8 mouse cellular contexts compared by ENCODE assay signal in genomic region chr7:13035211-13035855, GRCm38 (mm10). TPM values are rescaled to one million over a fixed set of nuclear protein-coding genes. Genes with fewer than 3 reads are reported as not detected.
A peak's percentile ranks its signal among the peaks of the same experiment; 100 is the strongest.
DNase-seq lines count a peak whose midpoint lies in the region; ATAC-seq and TF ChIP-seq lines count a peak whose summit lies in the region.

No protein-coding gene starts in this region.

- peak overlapping the region; percentile 90 for H3K4me3 ChIP-seq in cerebellum, adult 2 months (replicated peaks; ENCODE audit: insufficient read depth, low read depth, low read length)
- H3K4me3 ChIP-seq in hindbrain, embryonic 14.5 days (replicated peaks; ENCODE audit: low read length), result peak overlapping the region; percentile 48; the same call in 1 of the 2 replicates
- H3K4me3 ChIP-seq in midbrain, embryonic 16.5 days (ENCODE audit: low read depth, low read length), result no peak overlapping the region; the same call in 1 of the 2 replicates

- no peak for TF ChIP-seq POLR2A in cerebellum, adult 2 months (IDR thresholded peaks at IDR 0.05; ENCODE audit: borderline replicate concordance, insufficient read depth, low read length)

- DNase-seq in cerebellum, adult 2 months, result peak in 1 of 2 experiments; percentile 48
- DNase-seq in cerebellum, postnatal 4 days (ENCODE audit: low spot score in 2 of 2), result no peak
- peak; percentile 24 for DNase-seq in lung, postnatal 10 days
- DNase-seq in lung, postnatal 4 days, result no peak
- DNase-seq in hindbrain, embryonic 14.5 days (ENCODE audit: low spot score), result no peak
- no peak for DNase-seq in adrenal gland, postnatal 4 days (ENCODE audit: low spot score in 2 of 2)
- DNase-seq in c-Kit-positive CD71-positive TER-119-positive erythroid progenitor cells, embryonic 14.5 days (ENCODE audit: low spot score), result no peak

- peaks cover 49% of the 10 kb centered on the region for H3K36me3 ChIP-seq in hindbrain, embryonic 14.5 days (replicated peaks; ENCODE audit: control insufficient read depth, insufficient read depth)
- H3K36me3 ChIP-seq in midbrain, embryonic 16.5 days (ENCODE audit: control insufficient read depth, insufficient read depth, low read length), result peaks cover 20% of the 10 kb centered on the region

- WGBS in cerebellum, adult 2 months, result 68% methylated on average over 17 of the region's 17 CpGs
- WGBS in hindbrain, embryonic 14.5 days, result 84% methylated on average over 17 of the region's 17 CpGs
- 83% methylated on average over 17 of the region's 17 CpGs for WGBS in midbrain, embryonic 16.5 days

- no peak for TF ChIP-seq CTCF in cerebellum, adult 2 months (IDR thresholded peaks at IDR 0.05; ENCODE audit: borderline replicate concordance, insufficient read depth, low read depth, low read length)

- peak overlapping the region; percentile 20; the same call in 1 of the 2 replicates for H3K9ac ChIP-seq in hindbrain, embryonic 14.5 days
- H3K9ac ChIP-seq in midbrain, embryonic 16.5 days (ENCODE audit: low read depth, low read length), result peak overlapping the region; percentile 72; the same call in 1 of the 2 replicates

- H3K27me3 ChIP-seq in cerebellum, adult 2 months (ENCODE audit: control insufficient read depth, insufficient read depth, low read length), result no peaks in the 10 kb centered on the region
- no peaks in the 10 kb centered on the region for H3K27me3 ChIP-seq in hindbrain, embryonic 14.5 days (ENCODE audit: control insufficient read depth, insufficient read depth, low read length)
- H3K27me3 ChIP-seq in midbrain, embryonic 16.5 days (ENCODE audit: control insufficient read depth, insufficient read depth, low read depth, low read length), result no peaks in the 10 kb centered on the region

- 0 out of 2 replicates have a peak overlapping the region, but pooled peaks have one; percentile 4 for H3K27ac ChIP-seq in cerebellum, adult 2 months (ENCODE audit: insufficient read depth, low read length)
- H3K27ac ChIP-seq in hindbrain, embryonic 14.5 days, result peak overlapping the region; percentile 93
- peak overlapping the region; percentile 91 for H3K27ac ChIP-seq in midbrain, embryonic 16.5 days (ENCODE audit: low read length)

- no peaks in the 10 kb centered on the region for H3K9me3 ChIP-seq in hindbrain, embryonic 14.5 days (ENCODE audit: control insufficient read depth, low read length)
- H3K9me3 ChIP-seq in midbrain, embryonic 16.5 days (replicated peaks; ENCODE audit: control insufficient read depth, low read length, poor library complexity, severe bottlenecking), result no peaks in the 10 kb centered on the region

- peaks cover 7% of the 10 kb centered on the region for H3K4me1 ChIP-seq in cerebellum, adult 2 months (ENCODE audit: control insufficient read depth, insufficient read depth, low read length)
- peaks cover 35% of the 10 kb centered on the region for H3K4me1 ChIP-seq in hindbrain, embryonic 14.5 days (replicated peaks; ENCODE audit: control insufficient read depth, insufficient read depth, low read length)
- H3K4me1 ChIP-seq in midbrain, embryonic 16.5 days (ENCODE audit: control insufficient read depth, insufficient read depth, low read length), result peaks cover 34% of the 10 kb centered on the region

- peak overlapping the region; percentile 75 for H3K4me2 ChIP-seq in hindbrain, embryonic 14.5 days (replicated peaks)
- H3K4me2 ChIP-seq in midbrain, embryonic 16.5 days (ENCODE audit: low read length), result peak overlapping the region; percentile 87

- ATAC-seq in hindbrain, embryonic 14.5 days (ENCODE audit: low FRiP score), result no peak; the same call in 1 of the 2 replicates
- ATAC-seq in midbrain, embryonic 16.5 days, result peak; percentile 0; the same call in 1 of the 2 replicates

RNA-seq across cellular contexts. Expression of gene Chmp2a, which starts 0.7 kb away (rescaled TPM):
- 258 and 264 TPM in 2 replicates for polyA plus RNA-seq in cerebellum, adult 2 months (2012; rRNA removed)
- 173 and 184 TPM in 2 replicates for polyA plus RNA-seq in hindbrain, embryonic 14.5 days (2014; fragmentation: Nextera tagmentation; extraction: Ambion mirVana)
- polyA plus RNA-seq in midbrain, embryonic 16.5 days (2015; fragmentation: Nextera tagmentation; extraction: Ambion mirVana), result 179 and 188 TPM in 2 replicates
- total RNA-seq in adrenal gland, postnatal 4 days (2021), result 100 to 1,000 TPM; 181 to 189 TPM

RNA-seq across cellular contexts. Expression of gene Ube2m, which starts 2.7 kb away (rescaled TPM):
- 376 and 405 TPM in 2 replicates for polyA plus RNA-seq in cerebellum, adult 2 months (2012; rRNA removed)
- 178 and 179 TPM in 2 replicates for polyA plus RNA-seq in hindbrain, embryonic 14.5 days (2014; fragmentation: Nextera tagmentation; extraction: Ambion mirVana)
- 74.0 and 83.9 TPM in 2 replicates for polyA plus RNA-seq in midbrain, embryonic 16.5 days (2015; fragmentation: Nextera tagmentation; extraction: Ambion mirVana)
- total RNA-seq in adrenal gland, postnatal 4 days (2021), result 100 to 1,000 TPM; 168 to 181 TPM

RNA-seq across cellular contexts. Expression of gene Mzf1, which starts 19.2 kb away (rescaled TPM):
- polyA plus RNA-seq in cerebellum, adult 2 months (2012; rRNA removed), result 4.6 TPM in 2 replicates
- 6.2 and 6.4 TPM in 2 replicates for polyA plus RNA-seq in hindbrain, embryonic 14.5 days (2014; fragmentation: Nextera tagmentation; extraction: Ambion mirVana)
- 11.5 and 11.6 TPM in 2 replicates for polyA plus RNA-seq in midbrain, embryonic 16.5 days (2015; fragmentation: Nextera tagmentation; extraction: Ambion mirVana)
- total RNA-seq in adrenal gland, postnatal 4 days (2021), result 1 to 10 TPM; 5.5 to 6.0 TPM

RNA-seq across cellular contexts. Expression of gene Zbtb45, which starts 25.5 kb away (rescaled TPM):
- polyA plus RNA-seq in cerebellum, adult 2 months (2012; rRNA removed), result 31.9 and 33.5 TPM in 2 replicates
- polyA plus RNA-seq in hindbrain, embryonic 14.5 days (2014; fragmentation: Nextera tagmentation; extraction: Ambion mirVana), result 37.9 and 40.8 TPM in 2 replicates
- polyA plus RNA-seq in midbrain, embryonic 16.5 days (2015; fragmentation: Nextera tagmentation; extraction: Ambion mirVana), result 44.0 and 44.8 TPM in 2 replicates
- total RNA-seq in adrenal gland, postnatal 4 days (2021), result 10 to 100 TPM; 18.4 to 18.5 TPM

RNA-seq across cellular contexts. Expression of gene Trim28, which starts 36.4 kb away (rescaled TPM):
- 250 and 266 TPM in 2 replicates for polyA plus RNA-seq in cerebellum, adult 2 months (2012; rRNA removed)
- polyA plus RNA-seq in hindbrain, embryonic 14.5 days (2014; fragmentation: Nextera tagmentation; extraction: Ambion mirVana), result 268 and 271 TPM in 2 replicates
- 184 and 195 TPM in 2 replicates for polyA plus RNA-seq in midbrain, embryonic 16.5 days (2015; fragmentation: Nextera tagmentation; extraction: Ambion mirVana)
- 100 to 1,000 TPM; 392 to 400 TPM for total RNA-seq in adrenal gland, postnatal 4 days (2021)

Comparison
In these comparisons a context has a peak if more than half of its experiments do, and no peak if none do; other contexts are left out.
1. H3K27ac ChIP-seq: peak in every context shown above with its lines; median percentile 93 in hindbrain, embryonic 14.5 days; 91 in midbrain, embryonic 16.5 days; 4 in cerebellum, adult 2 months.